Mouse (Mus musculus): ENCODE measurements around the gene Hps5. TPM values are rescaled to one million over a fixed set of nuclear protein-coding genes. Genes with fewer than 3 reads are reported as not detected.

The Hps5 gene
- total and polyA plus RNA-seq, 3 experiments, result 17.8 to 26.0 (median 20.8) TPM

DNA sequence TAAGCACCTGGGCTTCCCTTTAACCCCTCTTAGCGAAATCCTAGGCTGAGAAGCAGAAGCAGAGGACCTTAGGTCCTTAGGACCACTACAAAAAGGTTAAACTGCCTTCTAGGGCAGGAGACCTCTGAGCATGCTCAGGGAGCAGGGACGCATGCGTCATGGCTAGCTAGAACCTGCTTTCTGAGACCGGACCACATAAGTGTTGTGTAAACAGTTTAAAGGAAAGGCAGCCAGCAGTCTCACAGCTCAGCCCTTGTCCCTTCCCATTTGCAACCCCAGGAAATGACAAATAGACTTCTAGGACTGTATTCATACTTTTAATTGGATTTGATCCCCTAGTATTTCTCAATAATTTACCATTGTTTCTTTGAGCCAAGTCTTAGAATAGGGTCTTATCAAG, 44.5 kb upstream of the Hps5 start:
- H3K27me3 ChIP-seq (replicated peaks), result no peaks in the 10 kb centered on the region
- in situ Hi-C loops (cut with MboI; ENCODE audit: low pct_ligation_motif_present, low pct_unique_long_range_greater_than_20kb, low sequenced_read_pairs) (no loop called here), dilution Hi-C loops (cut with MboI; ENCODE audit: extremely low pct_ligation_motif_present, extremely low pct_unique_long_range_greater_than_20kb, low sequenced_read_pairs) (no loop called here)
- H3K4me2 ChIP-seq (ENCODE audit: insufficient read depth, low read depth, poor library complexity, severe bottlenecking), result no peak overlapping the region
- H3K4me1 ChIP-seq (ENCODE audit: control insufficient read depth in 1 of 2, insufficient read depth in 2 of 2), result peaks cover 5 to 29% of the 10 kb centered on the region in 2 experiments; a peak in 3 of 4 replicates
- TF ChIP-seq JUND (conservative IDR thresholded peaks at IDR 0.05; ENCODE audit: low read depth, low read length) (no peak), SIN3A (IDR thresholded peaks at IDR 0.05; ENCODE audit: low read length) (no peak), NELFE (IDR thresholded peaks at IDR 0.05; ENCODE audit: low read depth, low read length) (no peak), POLR2A (IDR thresholded peaks at IDR 0.05; ENCODE audit: low read depth, low read length) (no peak), ETS1 (conservative IDR thresholded peaks at IDR 0.05; ENCODE audit: low read depth, low read length) (no peak), ZC3H11A (IDR thresholded peaks at IDR 0.05; ENCODE audit: low read depth, low read length) (no peak), ELF1 (IDR thresholded peaks at IDR 0.05; ENCODE audit: low read depth, low read length) (no peak), MAZ (IDR thresholded peaks at IDR 0.05; ENCODE audit: low read depth, low read length) (no peak), TCF12 (IDR thresholded peaks at IDR 0.05; ENCODE audit: low read depth, low read length) (no peak), IRF4 (IDR thresholded peaks at IDR 0.05; ENCODE audit: low read depth, low read length) (no peak), RCOR1 (conservative IDR thresholded peaks at IDR 0.05; ENCODE audit: low read depth, low read length) (no peak), CHD2 (IDR thresholded peaks at IDR 0.05; ENCODE audit: low read length) (no peak), MEF2A (IDR thresholded peaks at IDR 0.05; ENCODE audit: borderline replicate concordance, low read depth, low read length) (no peak)
- no peak overlapping the region for H3K4me3 ChIP-seq (replicated peaks in 1 of 3; ENCODE audit: low read depth in 2 of 3, low read length in 2 of 3, poor library complexity in 1 of 3)
- no peaks in the 10 kb centered on the region for H3K79me2 ChIP-seq (replicated peaks; ENCODE audit: control insufficient read depth, extremely low read depth, insufficient read depth, poor library complexity, severe bottlenecking)
- H3K9me3 ChIP-seq (replicated peaks; ENCODE audit: low read length), result no peaks in the 10 kb centered on the region
- H3K9ac ChIP-seq (ENCODE audit: insufficient read depth, low read depth), result no peak overlapping the region
- H3K27ac ChIP-seq (ENCODE audit: insufficient read depth, low read depth), result no peak overlapping the region
- DNase-seq (ENCODE audit: extremely low read depth), result no peak
- peaks cover 0 to 4% of the 10 kb centered on the region in 2 experiments for H3K36me3 ChIP-seq (replicated peaks in 1 of 2; ENCODE audit: control insufficient read depth in 1 of 2, insufficient read depth in 1 of 2, low read length in 1 of 2)

DNA sequence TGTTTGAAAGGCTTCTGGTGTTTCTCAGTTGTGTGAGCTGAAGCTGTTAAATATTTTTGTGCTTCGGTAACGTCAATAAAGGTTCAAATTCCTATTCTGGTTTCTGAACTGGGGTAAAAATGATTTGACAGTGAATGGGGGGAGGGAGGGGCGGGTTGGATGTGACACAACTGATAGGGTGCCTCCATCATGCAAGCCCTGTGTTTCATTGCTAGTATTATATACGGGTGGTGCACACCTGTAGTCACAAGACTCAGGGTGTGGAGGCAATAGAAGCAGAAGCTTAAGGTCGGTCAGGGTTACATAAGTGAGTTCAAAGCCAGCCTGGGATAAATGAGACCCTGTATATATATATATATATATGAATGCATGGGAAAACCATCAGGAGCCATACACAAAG, 44.0 kb upstream of the Hps5 start:
- no peaks in the 10 kb centered on the region for H3K27me3 ChIP-seq (replicated peaks)
- H3K27ac ChIP-seq (ENCODE audit: insufficient read depth, low read depth), result no peak overlapping the region
- H3K36me3 ChIP-seq (replicated peaks in 1 of 2; ENCODE audit: control insufficient read depth in 1 of 2, insufficient read depth in 1 of 2, low read length in 1 of 2), result peaks cover 0 to 4% of the 10 kb centered on the region in 2 experiments
- dilution Hi-C loops (cut with MboI; ENCODE audit: extremely low pct_ligation_motif_present, extremely low pct_unique_long_range_greater_than_20kb, low sequenced_read_pairs), result no loop called here
- H3K4me2 ChIP-seq (ENCODE audit: insufficient read depth, low read depth, poor library complexity, severe bottlenecking), result no peak overlapping the region
- H3K9me3 ChIP-seq (replicated peaks; ENCODE audit: low read length), result no peaks in the 10 kb centered on the region
- H3K79me2 ChIP-seq (replicated peaks; ENCODE audit: control insufficient read depth, extremely low read depth, insufficient read depth, poor library complexity, severe bottlenecking), result no peaks in the 10 kb centered on the region
- in situ Hi-C loops (cut with MboI; ENCODE audit: low pct_ligation_motif_present, low pct_unique_long_range_greater_than_20kb, low sequenced_read_pairs), result no loop called here
- TF ChIP-seq PAX5 (IDR thresholded peaks at IDR 0.05; ENCODE audit: low read length) (no peak), MAZ (IDR thresholded peaks at IDR 0.05; ENCODE audit: low read depth, low read length) (no peak), TBP (conservative IDR thresholded peaks at IDR 0.05; ENCODE audit: low read depth, low read length) (no peak), KAT2A (IDR thresholded peaks at IDR 0.05; ENCODE audit: insufficient replicate concordance, low read length) (no peak), TCF12 (IDR thresholded peaks at IDR 0.05; ENCODE audit: low read depth, low read length) (no peak), MYC (IDR thresholded peaks at IDR 0.05; ENCODE audit: low read depth, low read length) (no peak), SMC3 (IDR thresholded peaks at IDR 0.05; ENCODE audit: low read depth, low read length) (no peak), NRF1 (IDR thresholded peaks at IDR 0.05; ENCODE audit: low read depth, low read length) (no peak), MAFK (IDR thresholded peaks at IDR 0.05; ENCODE audit: insufficient replicate concordance, low read length) (no peak), E2F4 (IDR thresholded peaks at IDR 0.05; ENCODE audit: insufficient replicate concordance, low read depth, low read length) (no peak), CHD1 (IDR thresholded peaks at IDR 0.05; ENCODE audit: low read depth, low read length) (no peak), SIN3A (IDR thresholded peaks at IDR 0.05; ENCODE audit: low read length) (no peak), MEF2A (IDR thresholded peaks at IDR 0.05; ENCODE audit: borderline replicate concordance, low read depth, low read length) (no peak)
- H3K9ac ChIP-seq (ENCODE audit: insufficient read depth, low read depth), result no peak overlapping the region
- DNase-seq (ENCODE audit: extremely low read depth), result no peak
- H3K4me1 ChIP-seq (ENCODE audit: control insufficient read depth in 1 of 2, insufficient read depth in 2 of 2), result peaks cover 5 to 33% of the 10 kb centered on the region in 2 experiments; a peak in 3 of 4 replicates
- no peak overlapping the region for H3K4me3 ChIP-seq (replicated peaks in 1 of 3; ENCODE audit: low read depth in 2 of 3, low read length in 2 of 3, poor library complexity in 1 of 3)
